Mouse (Mus musculus): Measurements from ENCODE around the gene Elavl1.

DNA sequence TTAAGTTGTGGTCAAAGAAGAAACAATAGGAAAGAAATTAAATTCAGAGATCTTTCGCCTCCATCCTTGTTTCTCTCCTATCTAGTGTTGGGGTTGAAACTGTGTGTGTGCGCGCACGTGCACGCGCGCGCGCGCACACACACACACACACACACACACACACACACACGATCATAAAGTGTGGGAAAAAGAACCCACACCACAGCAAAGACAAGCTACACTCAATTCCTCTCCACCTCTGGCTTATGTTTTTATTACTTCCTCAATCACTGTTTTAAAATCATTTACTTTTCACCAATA, 5.7 kb downstream of the Elavl1 start:
- TF ChIP-seq CTCF (IDR thresholded peaks at IDR 0.05; ENCODE audit: borderline replicate concordance, control insufficient read depth, extremely low read depth, insufficient read depth, low read length, poor library complexity) (no peak), POLR2A (IDR thresholded peaks at IDR 0.05; ENCODE audit: control insufficient read depth, extremely low read depth, insufficient read depth, low read length, poor library complexity) (no peak)

Data from thymus, adult 2 months (tissue).